Mouse (Mus musculus) CH12.LX (cell line): ENCODE data around the gene Rusc2. TPM values are rescaled to one million over a fixed set of nuclear protein-coding genes. Genes with fewer than 3 reads are reported as not detected.

Experiments used
- DNase-seq: peaks from one replicate; pipeline ENCODE4 v3.0.0-alpha.2; 2013; ENCODE audit errors: extremely low read depth
- H3K27ac ChIP-seq: 2 replicates; pipeline ENCODE4 v1.5.1; 2012; ENCODE audit warnings: low read depth, mild to moderate bottlenecking, control low read depth, moderate library complexity; ENCODE audit not compliant: insufficient read depth
- H3K27me3 ChIP-seq: replicated peaks from 2 replicates; pipeline ENCODE3; 2012; ENCODE audit warnings: inconsistent platforms
- H3K36me3 ChIP-seq, 2 experiments: replicated peaks in 1 of 2; 2 replicates each; pipeline versions ENCODE3 to v1.6.1; 2012; ENCODE audit warnings: inconsistent platforms in 1 of 2, low read length in 1 of 2, mild to moderate bottlenecking in 1 of 2, mixed read lengths in 1 of 2, moderate library complexity in 1 of 2; ENCODE audit not compliant: control insufficient read depth in 1 of 2, insufficient read depth in 1 of 2
- H3K4me1 ChIP-seq, 2 experiments: 2 replicates each; pipeline ENCODE4 v1.6.1; 2012; ENCODE audit warnings: inconsistent platforms in 1 of 2, moderate library complexity in 1 of 2; ENCODE audit not compliant: insufficient read depth in 2 of 2, control insufficient read depth in 1 of 2
- H3K4me2 ChIP-seq: 2 replicates; pipeline ENCODE4 v1.6.1; 2012; ENCODE audit warnings: low read depth, mild to moderate bottlenecking, control low read depth; ENCODE audit not compliant: poor library complexity, insufficient read depth, severe bottlenecking
- H3K4me3 ChIP-seq, 3 experiments: fragments of 150-350 bp in 1 of 3; sonication (generic) in 1 of 3; replicated peaks in 1 of 3; 2 replicates each; pipeline versions ENCODE3 to v1.5.1; 2011 to 2012; ENCODE audit warnings: low read depth in 2 of 3, low read length in 2 of 3, mild to moderate bottlenecking in 2 of 3, moderate library complexity in 2 of 3, control low read depth in 1 of 3, improper control_type of control experiment in 1 of 3, inconsistent platforms in 1 of 3, mixed read lengths in 1 of 3; ENCODE audit not compliant: poor library complexity in 1 of 3
- H3K79me2 ChIP-seq: replicated peaks from 2 replicates; pipeline ENCODE4 v1.6.1; 2012; ENCODE audit warnings: mild to moderate bottlenecking, moderate library complexity; ENCODE audit not compliant: control insufficient read depth, poor library complexity, insufficient read depth, severe bottlenecking; ENCODE audit errors: extremely low read depth
- H3K9ac ChIP-seq: 2 replicates; pipeline ENCODE4 v1.6.1; 2012; ENCODE audit warnings: low read depth, mild to moderate bottlenecking, control low read depth, moderate library complexity; ENCODE audit not compliant: insufficient read depth
- H3K9me3 ChIP-seq: replicated peaks from 2 replicates; pipeline ENCODE3; 2012; ENCODE audit warnings: low read length, inconsistent platforms, mixed read lengths
- ELF1 ChIP-seq: IDR thresholded peaks from 2 replicates; pipeline ENCODE4 v1.6.1; 2014; ENCODE audit warnings: low read depth, mild to moderate bottlenecking, inconsistent platforms, low read length, improper control_type of control experiment
- EP300 ChIP-seq: IDR thresholded peaks from 2 replicates; pipeline ENCODE4 v1.6.1; 2011; ENCODE audit warnings: low read length, improper control_type of control experiment
- HCFC1 ChIP-seq: IDR thresholded peaks from 2 replicates; pipeline ENCODE4 v1.6.1; 2012; ENCODE audit warnings: low read depth, mild to moderate bottlenecking, inconsistent platforms, low read length, improper control_type of control experiment
- JUN ChIP-seq: IDR thresholded peaks from 2 replicates; pipeline ENCODE4 v1.6.1; 2011; ENCODE audit warnings: low read depth, mild to moderate bottlenecking, low read length, improper control_type of control experiment, moderate library complexity; ENCODE audit not compliant: insufficient read depth
- JUND ChIP-seq: conservative IDR thresholded peaks from 2 replicates; pipeline ENCODE4 v1.6.1; 2011; ENCODE audit warnings: low read depth, low read length, improper control_type of control experiment
- MXI1 ChIP-seq: IDR thresholded peaks from 2 replicates; pipeline ENCODE4 v1.6.1; 2011; ENCODE audit warnings: mild to moderate bottlenecking, low read depth, low read length, improper control_type of control experiment
- NELFE ChIP-seq: IDR thresholded peaks from 2 replicates; pipeline ENCODE4 v1.6.1; 2011; ENCODE audit warnings: low read depth, low read length, improper control_type of control experiment
- NRF1 ChIP-seq: IDR thresholded peaks from 2 replicates; pipeline ENCODE4 v1.6.1; 2014; ENCODE audit warnings: low read depth, mild to moderate bottlenecking, inconsistent platforms, low read length, improper control_type of control experiment, moderate library complexity
- RCOR1 ChIP-seq: conservative IDR thresholded peaks from 2 replicates; pipeline ENCODE4 v1.6.1; 2012; ENCODE audit warnings: low read depth, mild to moderate bottlenecking, inconsistent platforms, low read length, improper control_type of control experiment
- SMC3 ChIP-seq: IDR thresholded peaks from 2 replicates; pipeline ENCODE4 v1.6.1; 2011; ENCODE audit warnings: low read depth, low read length, improper control_type of control experiment
- USF1 ChIP-seq: IDR thresholded peaks from 2 replicates; pipeline ENCODE4 v1.6.1; 2014; ENCODE audit warnings: low read depth, mild to moderate bottlenecking, inconsistent platforms, low read length, improper control_type of control experiment
- USF2 ChIP-seq: conservative IDR thresholded peaks from 2 replicates; pipeline ENCODE4 v1.6.1; 2011; ENCODE audit warnings: low read depth, low read length, improper control_type of control experiment
- ZKSCAN1 ChIP-seq: IDR thresholded peaks from 2 replicates; pipeline ENCODE4 v1.6.1; 2012; ENCODE audit warnings: low read depth, inconsistent platforms, low read length, improper control_type of control experiment, borderline replicate concordance
- ZNF384 ChIP-seq: IDR thresholded peaks from 2 replicates; pipeline ENCODE4 v1.6.1; 2012; ENCODE audit warnings: low read depth, low read length, improper control_type of control experiment, inconsistent platforms
- dilution Hi-C: fragments of 300-500 bp; cut with MboI; formaldehyde crosslinking; loops from 2 replicates; pipeline ENCODE4 v1.14.3; 2020; ENCODE audit warnings: low sequenced_read_pairs; ENCODE audit not compliant: extremely low pct_unique_long_range_greater_than_20kb, extremely low pct_ligation_motif_present
- in situ Hi-C: fragments of 300-500 bp; cut with MboI; formaldehyde crosslinking; loops from 3 replicates; pipeline ENCODE4 v1.14.3; 2019; ENCODE audit warnings: low sequenced_read_pairs, low pct_ligation_motif_present, low pct_unique_long_range_greater_than_20kb, mixed read lengths
- polyA plus RNA-seq: library from polyadenylated mRNA; unstranded; fragments of >175 nt; gene quantifications from 2 replicates; pipeline ENCODE4 v1.2.1, GENCODE M21; 2012; ENCODE audit warnings: low read depth; ENCODE audit not compliant: insufficient read length
- total RNA-seq, 2 experiments: library from RNA; depleted of rRNA; stranded (reverse); fragments of 300-350 nt in 1 of 2; fragments of >200 nt in 1 of 2; gene quantifications; 2 replicates each; pipeline ENCODE4 v1.2.3; 2012 to 2014

The Rusc2 gene
- total and polyA plus RNA-seq, 3 experiments, result not detected

GRCm38 (mm10) chr4:43341276-43341891 lies 40.4 kb upstream of the Rusc2 start:
- no peaks in the 10 kb centered on the region for H3K79me2 ChIP-seq
- H3K4me2 ChIP-seq, result no peak overlapping the region
- no peaks in the 10 kb centered on the region for H3K36me3 ChIP-seq
- H3K27ac ChIP-seq, result no peak overlapping the region
- DNase-seq, result no peak
- in situ Hi-C loops (no loop called here), dilution Hi-C loops (no loop called here)
- no peak overlapping the region for H3K9ac ChIP-seq
- TF ChIP-seq SMC3, result no peak
- no peak for TF ChIP-seq NELFE
- no peak for TF ChIP-seq ZNF384
- TF ChIP-seq USF2, result no peak
- TF ChIP-seq RCOR1, result no peak
- TF ChIP-seq JUN, result no peak
- no peak for TF ChIP-seq HCFC1
- peaks cover 2% of the 10 kb centered on the region for H3K9me3 ChIP-seq
- H3K27me3 ChIP-seq, result no peaks in the 10 kb centered on the region
- H3K4me3 ChIP-seq, result no peak overlapping the region
- H3K4me1 ChIP-seq, result no peaks in the 10 kb centered on the region

- Histone ChIP-seq H3K27me3 (no peaks in the 10 kb centered on the region), H3K27ac (no peak overlapping the region), H3K36me3 (no peaks in the 10 kb centered on the region), H3K4me3 (no peak overlapping the region), H3K79me2 (no peaks in the 10 kb centered on the region), H3K9ac (no peak overlapping the region), H3K4me2 (no peak overlapping the region), H3K9me3 (no peaks in the 10 kb centered on the region), H3K4me1 (no peaks in the 10 kb centered on the region)
- dilution Hi-C loops, result no loop called here
- TF ChIP-seq EP300 (no peak), NELFE (no peak), USF1 (no peak), ELF1 (no peak), MXI1 (no peak), ZNF384 (no peak), SMC3 (no peak), ZKSCAN1 (no peak), NRF1 (no peak), JUND (no peak)
- DNase-seq, result no peak
- in situ Hi-C loops, result no loop called here
These were observed 39.3 kb upstream of the Rusc2 start for GRCm38 (mm10) chr4:43342443-43342842.
